Mouse (Mus musculus) liver, postnatal 0 days (tissue): ENCODE results near the gene Gm13287.

Experiments
- CTCF ChIP-seq: sonication (generic); IDR thresholded peaks from 2 replicates; pipeline ENCODE4 v1.5.1; 2016; ENCODE audit warnings: antibody characterized with exemption, low read depth
- EP300 ChIP-seq: IDR thresholded peaks from 2 replicates; pipeline ENCODE4 v1.6.1; 2016; ENCODE audit warnings: antibody characterized with exemption, low read depth, mild to moderate bottlenecking

- TF ChIP-seq CTCF (no peak), EP300 (no peak)
These were observed 48.1 kb downstream of the Gm13287 start for GRCm38 (mm10) chr4:88851026-88851763.
